Mouse (Mus musculus) liver, embryonic 14.5 days (tissue): Measurements from ENCODE around the gene Scgb2a2. TPM values are rescaled to one million over a fixed set of nuclear protein-coding genes. Genes with fewer than 3 reads are reported as not detected.
A peak's percentile ranks its signal among the peaks of the same experiment; 100 is the strongest.
"Not testable (repeated sequence)": the region's sequence is repeated elsewhere in the genome, so short reads cannot be mapped to it uniquely, and the experiment has no call there.

ENCODE experiments used
- ATAC-seq: fragments of 200-750 bp; cut with Nextera tagmentation; 2 replicates; pipeline ENCODE4 v1.8.0; 2017; ENCODE audit warnings: moderate number of reproducible peaks, mild to moderate bottlenecking, moderate library complexity; ENCODE audit not compliant: insufficient read depth
- DNase-seq, 3 experiments: peaks; one replicate each; pipeline ENCODE4 v3.0.0-alpha.2; 2012 to 2013; ENCODE audit warnings: low read depth in 3 of 3, low spot score in 3 of 3
- H3K27ac ChIP-seq: fragments of 300-500 bp; sonication (generic); 2 replicates; pipeline ENCODE4 v1.5.1; 2014; ENCODE audit warnings: moderate library complexity, mild to moderate bottlenecking, control low read depth, inconsistent platforms
- H3K27me3 ChIP-seq: fragments of 300-500 bp; sonication (generic); 2 replicates; pipeline ENCODE4 v1.6.1; 2014; ENCODE audit warnings: mild to moderate bottlenecking, low read length, moderate library complexity; ENCODE audit not compliant: control insufficient read depth, insufficient read depth
- H3K36me3 ChIP-seq: fragments of 300-500 bp; sonication (generic); replicated peaks from 2 replicates; pipeline ENCODE4 v1.6.1; 2014; ENCODE audit warnings: low read depth; ENCODE audit not compliant: control insufficient read depth, insufficient read depth
- H3K4me1 ChIP-seq, 2 experiments: fragments of 200-500 bp in 1 of 2; fragments of 300-500 bp in 1 of 2; sonication (generic) in 1 of 2; replicated peaks; 2 replicates each; pipeline ENCODE4 v1.6.1; 2012 to 2014; ENCODE audit warnings: antibody characterized with exemption in 1 of 2, inconsistent platforms in 1 of 2, low read length in 1 of 2; ENCODE audit not compliant: control insufficient read depth in 2 of 2, insufficient read depth in 2 of 2
- H3K4me2 ChIP-seq: fragments of 300-500 bp; sonication (generic); 2 replicates; pipeline ENCODE4 v1.6.1; 2014; ENCODE audit warnings: low read depth, mild to moderate bottlenecking, control low read depth, moderate library complexity
- H3K4me3 ChIP-seq, 2 experiments: fragments of 200-500 bp in 1 of 2; fragments of 300-500 bp in 1 of 2; sonication (generic) in 1 of 2; 2 replicates each; pipeline ENCODE4 v1.5.1; 2012 to 2014; ENCODE audit warnings: low read depth in 2 of 2, low read length in 2 of 2, mild to moderate bottlenecking in 2 of 2, control low read depth in 1 of 2, inconsistent platforms in 1 of 2, moderate library complexity in 1 of 2; ENCODE audit not compliant: insufficient read depth in 1 of 2
- H3K9ac ChIP-seq: fragments of 300-500 bp; sonication (generic); replicated peaks from 2 replicates; pipeline ENCODE4 v1.6.1; 2014; ENCODE audit warnings: mild to moderate bottlenecking, control low read depth, moderate library complexity
- H3K9me3 ChIP-seq: fragments of 300-500 bp; sonication (generic); 2 replicates; pipeline ENCODE4 v1.6.1; 2016; ENCODE audit warnings: low read length, mixed read lengths; ENCODE audit not compliant: control insufficient read depth
- CTCF ChIP-seq: IDR thresholded peaks from 2 replicates; pipeline ENCODE4 v1.5.1; 2016; ENCODE audit warnings: antibody characterized with exemption, low read depth, control low read depth
- EP300 ChIP-seq: IDR thresholded peaks from 2 replicates; pipeline ENCODE4 v1.6.1; 2016; ENCODE audit warnings: antibody characterized with exemption, low read depth
- WGBS: fragments of 180-500 bp; shearing (Covaris S2); extraction: QIAGEN DNeasy Blood & Tissue Kit; methylation state at CpG from one replicate; pipeline ENCODE4 v1.1.7; 2014; ENCODE audit not compliant: insufficient replicate concordance; 5-methylcytosine and 5-hydroxymethylcytosine counted together
- polyA plus RNA-seq, 2 experiments: library from polyadenylated mRNA; depleted of rRNA in 1 of 2; stranded (reverse) in 1 of 2; unstranded in 1 of 2; fragments of >200 nt; fragmentation: Nextera tagmentation in 1 of 2; extraction: Ambion mirVana in 1 of 2; gene quantifications; 2 replicates each; pipeline versions ENCODE4 v1.2.1 to v1.2.3; 2012 to 2014

Scgb2a2 gene
- not detected in 2 replicates for polyA plus RNA-seq (2012; rRNA removed)
- polyA plus RNA-seq (2014; fragmentation: Nextera tagmentation; extraction: Ambion mirVana): not detected in 2 replicates

DNA sequence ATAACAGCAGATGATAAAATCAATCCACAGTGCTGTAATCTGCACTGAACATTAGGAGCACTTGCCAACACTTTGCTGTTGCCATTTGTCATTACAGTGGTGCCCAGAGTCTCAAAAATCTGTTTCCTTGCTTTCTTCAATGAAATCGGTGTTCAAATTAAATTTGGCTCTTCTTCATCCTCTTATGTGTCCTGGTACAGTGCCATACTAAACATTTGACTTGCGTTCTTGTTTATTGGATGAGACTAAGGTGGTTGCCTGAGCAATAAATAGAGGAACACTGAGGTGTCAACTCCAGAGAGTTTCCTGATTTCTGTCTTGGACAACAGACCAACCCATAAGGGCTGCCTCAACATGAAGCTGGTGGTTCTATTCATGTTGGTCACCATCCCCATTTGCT, at the start of gene Scgb2a2:
Gene Scgb2a2, plus strand, starts transcription at position 301 of the 400 bp plus-strand sequence.
- no peak for ATAC-seq
- Histone ChIP-seq H3K4me2 (no peak within 1 kb of the TSS), H3K27me3 (no peaks in the 10 kb centered on the region), H3K36me3 (no peaks in the 10 kb centered on the region), H3K9ac (no peak within 1 kb of the TSS), H3K27ac (no peak within 1 kb of the TSS), H3K4me1 (no peaks in the 10 kb centered on the region), H3K9me3 (no peaks in the 10 kb centered on the region), H3K4me3 (no peak within 1 kb of the TSS)
- no peak for DNase-seq
- WGBS: 60% methylated on average over 2 of the region's 2 CpGs
- TF ChIP-seq CTCF (no peak), EP300 (no peak)

DNA sequence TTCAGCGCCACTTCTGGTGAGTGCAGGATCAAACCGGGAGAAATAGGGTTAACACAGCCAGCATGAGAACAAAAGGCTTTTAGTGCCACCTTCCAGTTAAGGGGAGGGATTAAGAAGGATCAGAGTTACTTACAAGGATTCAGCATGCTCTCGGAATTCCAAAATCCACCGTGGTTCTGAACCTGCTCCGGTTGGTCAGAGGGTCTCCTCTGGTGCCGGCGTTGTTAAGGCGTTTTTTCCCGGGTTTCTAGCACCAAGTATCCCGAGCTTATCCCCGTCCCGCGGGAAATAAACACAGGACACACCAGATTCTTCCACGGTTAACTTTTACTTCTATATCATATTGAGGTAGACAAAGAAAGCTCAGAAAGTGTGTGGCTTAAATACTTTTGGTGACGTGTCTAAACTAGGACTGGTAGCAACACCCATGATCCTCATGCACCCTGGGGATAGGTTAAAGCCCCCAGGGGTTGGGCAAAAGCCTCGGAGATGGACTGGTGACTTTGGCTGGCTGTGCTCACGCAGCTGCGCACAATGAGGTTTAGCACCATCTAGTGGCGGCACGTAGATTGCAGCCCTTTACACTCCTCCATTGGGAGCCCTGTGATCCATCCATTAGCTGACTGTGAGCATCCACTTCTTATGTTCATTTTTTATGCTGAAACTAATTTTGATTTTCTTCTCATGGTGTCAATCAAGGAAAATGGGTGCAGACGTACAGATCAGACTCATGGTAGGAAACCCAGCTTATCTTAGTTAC, 10.6 kb upstream of the Scgb2a2 start:
- ATAC-seq (peak; percentile 68), DNase-seq (peak in 1 of 3 experiments; percentile 4)
- H3K36me3 ChIP-seq, H3K9me3 ChIP-seq, H3K27me3 ChIP-seq, H3K27ac ChIP-seq, H3K4me1 ChIP-seq: not testable (repeated sequence)
- Histone ChIP-seq H3K9ac (peak overlapping the region; percentile 43), H3K4me3 (peak overlapping the region; percentile 23 to 45; a peak in 3 of 4 replicates), H3K4me2 (peak overlapping the region; percentile 52)
- peak; percentile 68 for TF ChIP-seq CTCF
- WGBS: 9% methylated on average over 18 of the region's 21 CpGs

- H3K9me3 ChIP-seq: no peaks in the 10 kb centered on the region
- no peak overlapping the region for H3K27ac ChIP-seq
- ATAC-seq: no peak
- no peaks in the 10 kb centered on the region for H3K4me1 ChIP-seq
- 50% methylated on average over 2 of the region's 2 CpGs for WGBS
- H3K36me3 ChIP-seq: no peaks in the 10 kb centered on the region
- DNase-seq: no peak
- no peak overlapping the region for H3K4me3 ChIP-seq
- TF ChIP-seq CTCF: no peak
- TF ChIP-seq EP300: no peak
- H3K27me3 ChIP-seq: no peaks in the 10 kb centered on the region
- H3K9ac ChIP-seq: no peak overlapping the region
- H3K4me2 ChIP-seq: no peak overlapping the region
Measured at GRCm38 (mm10) chr19:9837341-9837715, 10.0 kb upstream of the Scgb2a2 start.

- not testable (repeated sequence) for DNase-seq
- 52% methylated on average over 3 of the region's 3 CpGs for WGBS
Measured at GRCm38 (mm10) chr19:9849368-9850075, 2.2 kb downstream of the Scgb2a2 start.

DNA sequence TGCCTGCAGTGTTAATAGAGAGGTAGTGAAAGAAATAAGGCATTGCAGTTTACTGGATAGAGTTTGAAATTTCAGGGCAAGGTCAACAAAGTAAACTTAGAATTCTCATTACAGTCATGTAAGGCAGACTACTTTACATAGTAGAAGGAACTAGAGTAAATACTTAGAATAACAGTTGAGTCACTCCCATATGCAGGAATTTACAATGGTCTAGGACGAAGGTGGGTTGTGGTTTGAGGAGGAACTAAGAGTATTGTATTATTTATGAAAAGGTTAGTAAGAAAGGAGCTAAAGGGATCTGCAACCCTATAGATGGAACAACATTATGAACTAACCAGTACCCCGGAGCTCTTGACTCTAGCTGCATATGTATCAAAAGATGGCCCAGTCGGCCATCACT, 13.5 kb downstream of the Scgb2a2 start:
- not testable (repeated sequence) for H3K9ac ChIP-seq, ATAC-seq, H3K27ac ChIP-seq, H3K36me3 ChIP-seq, H3K4me2 ChIP-seq, H3K9me3 ChIP-seq, H3K4me1 ChIP-seq, DNase-seq, H3K4me3 ChIP-seq, H3K27me3 ChIP-seq
- WGBS: 63% methylated on average over 2 of the region's 3 CpGs

More at GRCm38 (mm10) chr19:9849368-9850075, 2.2 kb downstream of the Scgb2a2 start:
- not testable (repeated sequence) for H3K27ac ChIP-seq, H3K36me3 ChIP-seq, H3K9ac ChIP-seq, H3K4me3 ChIP-seq, H3K9me3 ChIP-seq, ATAC-seq, H3K4me1 ChIP-seq, H3K27me3 ChIP-seq, H3K4me2 ChIP-seq
- 0 out of 2 replicates have a peak, but pooled peaks have one; percentile 6 for TF ChIP-seq CTCF
